Mouse (Mus musculus) liver, embryonic 14.5 days (tissue): ENCODE results near the gene Eef1g.

Source experiments
- CTCF ChIP-seq: IDR thresholded peaks from 2 replicates; pipeline ENCODE4 v1.5.1; 2016; ENCODE audit warnings: antibody characterized with exemption, low read depth, control low read depth
- EP300 ChIP-seq: IDR thresholded peaks from 2 replicates; pipeline ENCODE4 v1.6.1; 2016; ENCODE audit warnings: antibody characterized with exemption, low read depth

DNA sequence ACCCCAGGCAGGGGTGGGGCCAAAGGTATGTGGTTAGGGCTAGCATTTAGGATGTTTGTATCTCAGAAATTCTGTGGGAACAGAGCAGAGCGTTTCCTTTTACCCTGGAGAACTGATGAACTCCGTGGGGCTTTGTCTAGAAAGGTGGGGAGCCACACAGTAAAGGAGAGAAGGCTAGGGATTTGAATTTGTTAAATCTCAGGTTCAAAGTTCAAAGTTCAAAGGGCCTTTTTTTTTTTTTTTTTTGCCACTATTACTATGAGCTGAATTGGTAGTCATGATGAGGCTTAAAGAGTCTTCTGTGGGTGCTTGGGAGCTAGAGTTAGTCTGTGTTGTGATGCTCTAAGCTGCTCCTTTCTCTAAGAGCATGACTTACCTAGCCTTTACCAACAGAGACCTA, 30.1 kb upstream of the Eef1g start:
- TF ChIP-seq CTCF (no peak), EP300 (no peak)
